Mouse (Mus musculus): ENCODE measurements around the gene Pde3b.
A peak's percentile ranks its signal among the peaks of the same experiment; 100 is the strongest.
"Not testable (repeated sequence)": the region's sequence is repeated elsewhere in the genome, so short reads cannot be mapped to it uniquely, and the experiment has no call there.

The Pde3b gene

GRCm38 (mm10) chr7:114479779-114480178 lies 64.7 kb downstream of the Pde3b start:
- DNase-seq: no peak

GRCm38 (mm10) chr7:114480196-114480989 lies 65.3 kb downstream of the Pde3b start:
- DNase-seq: no peak

GRCm38 (mm10) chr7:114481008-114481407 lies 65.9 kb downstream of the Pde3b start:
- no peak for DNase-seq

- no peak for DNase-seq
Observed at GRCm38 (mm10) chr7:114481429-114481931, 66.4 kb downstream of the Pde3b start.

- DNase-seq: no peak
Observed at GRCm38 (mm10) chr7:114492540-114492939, 77.5 kb downstream of the Pde3b start.

GRCm38 (mm10) chr7:114494033-114494432 lies 79.0 kb downstream of the Pde3b start:
- no peak for DNase-seq

- no peak for DNase-seq
Observed at GRCm38 (mm10) chr7:114499293-114499692, 84.2 kb downstream of the Pde3b start.

GRCm38 (mm10) chr7:114508879-114509278 lies 93.8 kb downstream of the Pde3b start:
- no peak for DNase-seq

- no peak for DNase-seq
Observed at GRCm38 (mm10) chr7:114520122-114520521, 105.0 kb downstream of the Pde3b start.

- no peak for DNase-seq
Observed at GRCm38 (mm10) chr7:114526245-114526644, 111.2 kb downstream of the Pde3b start.

GRCm38 (mm10) chr7:114536179-114536578 lies 121.1 kb downstream of the Pde3b start:
- DNase-seq: no peak

GRCm38 (mm10) chr7:114562531-114563241 lies 147.6 kb downstream of the Pde3b start, which contains the start of gene Cyp2r1:
Gene Cyp2r1, minus strand, starts transcription at chr7:114562972.
- peak; percentile 91 for DNase-seq

- DNase-seq: not testable (repeated sequence)
Observed at GRCm38 (mm10) chr7:114573866-114574265, 158.8 kb downstream of the Pde3b start.

GRCm38 (mm10) chr7:114576931-114577330 lies 161.8 kb downstream of the Pde3b start:
- no peak for DNase-seq

GRCm38 (mm10) chr7:114577665-114578064 lies 162.6 kb downstream of the Pde3b start:
- DNase-seq: no peak

- DNase-seq: peak; percentile 80
Observed at GRCm38 (mm10) chr7:114580426-114580825, 165.3 kb downstream of the Pde3b start.

GRCm38 (mm10) chr7:114581200-114581599 lies 166.1 kb downstream of the Pde3b start:
- no peak for DNase-seq

GRCm38 (mm10) chr7:114582441-114582840 lies 167.4 kb downstream of the Pde3b start:
- no peak for DNase-seq

Measured in kidney, postnatal 10 days (tissue).